Mouse (Mus musculus): ENCODE data around the gene Nos3.

Gene Nos3

DNA sequence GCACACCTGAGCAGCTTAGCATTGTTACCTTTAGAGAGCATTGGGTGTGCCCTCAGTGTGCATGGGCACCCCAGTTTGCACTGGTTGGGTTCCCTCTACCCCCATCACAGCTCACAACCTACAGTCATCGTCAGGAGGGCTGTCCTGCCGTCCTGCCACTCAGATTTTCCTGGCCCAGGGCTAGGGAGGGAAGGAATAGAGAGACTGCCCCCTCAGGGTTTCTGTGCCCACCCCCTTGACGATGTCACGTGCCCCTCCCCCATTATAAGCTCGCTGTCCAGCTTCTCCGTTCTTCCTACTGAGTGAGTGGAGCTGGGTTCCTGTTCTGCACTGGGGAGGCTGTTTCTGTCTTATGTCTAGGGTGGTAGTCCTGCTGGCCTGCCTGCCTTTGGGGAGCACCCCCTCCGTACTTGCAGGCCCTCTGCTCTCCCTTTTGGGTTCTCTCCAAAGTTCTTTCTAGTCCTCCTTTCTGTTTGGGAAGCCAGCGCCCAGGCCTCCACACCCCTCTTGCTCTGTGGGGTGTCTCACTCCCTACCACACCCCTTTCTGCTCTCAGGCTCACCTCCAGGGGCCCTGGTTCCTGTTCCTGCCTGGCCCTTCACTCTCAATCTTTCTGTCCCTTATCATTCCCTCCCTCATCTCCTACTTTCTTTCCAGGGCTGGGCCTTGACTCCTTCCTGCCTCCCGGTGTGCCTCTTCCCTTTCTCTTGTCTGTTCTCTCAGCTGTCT lies 62.1 kb downstream of the Nos3 start:
- DNase-seq (ENCODE audit: low spot score in 2 of 2) = no peak

DNA sequence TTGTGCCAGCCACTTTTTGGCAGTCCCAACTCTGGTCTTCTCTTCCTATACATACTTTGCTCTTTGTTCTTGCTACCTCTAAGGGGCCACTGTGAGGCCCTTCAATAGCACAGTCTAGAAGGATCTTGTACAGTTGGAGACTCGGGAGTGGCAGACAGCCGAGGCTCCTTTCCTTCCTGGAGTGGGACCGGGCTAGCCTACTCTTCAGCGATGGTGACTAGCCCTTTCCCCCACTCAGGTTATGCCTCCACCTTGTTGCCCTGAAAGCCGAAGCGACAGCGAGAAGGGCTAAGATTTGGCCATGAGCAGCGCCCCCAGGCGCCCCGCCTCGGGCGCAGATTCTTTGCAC lies 62.6 kb downstream of the Nos3 start:
- DNase-seq (ENCODE audit: low spot score in 2 of 2) = no peak

DNA sequence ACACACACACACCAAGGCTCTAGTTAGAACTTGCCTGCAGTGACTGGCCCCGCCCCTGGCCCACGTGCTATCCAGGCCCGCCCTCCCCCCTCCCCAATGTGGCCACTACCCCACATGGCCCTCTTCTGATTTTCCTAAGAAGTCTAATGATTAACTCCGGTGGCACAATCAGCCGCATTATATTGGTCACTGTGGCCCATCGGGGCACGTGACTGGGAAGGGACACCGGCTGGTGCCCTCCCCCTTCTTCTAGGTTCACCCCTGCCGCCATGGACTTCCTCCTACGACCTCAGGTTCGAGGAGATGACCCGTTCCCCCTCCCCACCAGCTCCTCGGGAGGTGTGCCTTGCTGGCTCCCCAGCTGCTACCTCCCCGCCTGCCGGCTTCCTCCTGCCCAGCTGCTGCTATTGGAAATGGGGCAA lies 63.4 kb downstream of the Nos3 start:
- DNase-seq (ENCODE audit: low spot score in 2 of 2) = no peak

- DNase-seq (ENCODE audit: low spot score in 2 of 2) = no peak
These were observed 64.0 kb downstream of the Nos3 start for GRCm38 (mm10) chr5:24428596-24428995.

DNA sequence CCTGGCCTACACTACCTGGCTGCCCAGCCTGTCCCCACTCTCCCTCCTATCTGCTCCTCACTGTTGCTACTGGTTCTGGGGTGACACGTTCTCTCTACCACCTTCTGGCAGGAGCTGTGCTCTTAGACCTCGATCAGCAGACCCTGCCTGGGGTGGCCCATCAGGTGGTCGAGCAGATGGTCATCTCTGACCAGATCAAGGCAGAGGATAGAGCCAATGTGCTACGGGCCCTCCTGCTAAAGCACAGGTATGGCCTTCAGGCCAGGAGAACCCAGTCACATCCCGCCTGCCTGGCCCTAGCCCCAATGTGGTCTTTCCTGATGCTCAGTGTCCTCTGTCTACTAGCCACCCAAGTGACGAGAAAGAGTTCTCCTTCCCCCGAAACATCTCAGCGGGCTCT lies 69.4 kb downstream of the Nos3 start:
- no peak for DNase-seq (ENCODE audit: low spot score in 2 of 2)
